In genomic region chr7:84605033-84605687, GRCm38 (mm10) we compare ENCODE assay signal across 8 mouse cellular contexts. TPM values are rescaled to one million over a fixed set of nuclear protein-coding genes. Genes with fewer than 3 reads are reported as not detected.
DNase-seq lines count a peak whose midpoint lies in the region; ATAC-seq and TF ChIP-seq lines count a peak whose summit lies in the region.

No protein-coding gene starts in this region.

- H3K36me3 ChIP-seq in intestine, embryonic 15.5 days, result no peaks in the 10 kb centered on the region
- H3K36me3 ChIP-seq in midbrain, embryonic 10.5 days, result no peaks in the 10 kb centered on the region

- no peak for TF ChIP-seq CTCF in embryonic fibroblast, embryonic 13.5 days (IDR thresholded peaks at IDR 0.05; ENCODE audit: borderline replicate concordance, insufficient read depth, low read length)

- peak overlapping the region; percentile 92 for H3K4me2 ChIP-seq in intestine, embryonic 15.5 days (replicated peaks)

- TF ChIP-seq POLR2A in embryonic fibroblast, embryonic 13.5 days (IDR thresholded peaks at IDR 0.05; ENCODE audit: low read depth, low read length), result no peak

- H3K27ac ChIP-seq in embryonic fibroblast, embryonic 13.5 days (ENCODE audit: insufficient read depth, low read length), result peak overlapping the region; percentile 30
- no peak overlapping the region for H3K27ac ChIP-seq in intestine, embryonic 15.5 days
- H3K27ac ChIP-seq in midbrain, embryonic 10.5 days (replicated peaks), result peak overlapping the region; percentile 79

- peaks cover 4% of the 10 kb centered on the region for H3K4me1 ChIP-seq in embryonic fibroblast, embryonic 13.5 days (ENCODE audit: control insufficient read depth, insufficient read depth, low read length)
- 0 out of 2 replicates have a peak, but pooled peaks cover 3% of the 10 kb centered on the region for H3K4me1 ChIP-seq in intestine, embryonic 15.5 days (replicated peaks)
- peaks cover 21% of the 10 kb centered on the region for H3K4me1 ChIP-seq in midbrain, embryonic 10.5 days

- DNase-seq in embryo, embryonic 10 days (ENCODE audit: low spot score), result peak; percentile 9
- DNase-seq in embryo, embryonic 10.5 days (ENCODE audit: low spot score), result no peak
- peak; percentile 6 for DNase-seq in 416B (ENCODE audit: low read depth)
- DNase-seq in midbrain, embryonic 10.5 days (ENCODE audit: low spot score), result peak; percentile 30
- no peak for DNase-seq in cerebellum, adult 11-12 months
- no peak for DNase-seq in layer of hippocampus, adult 18-20 months (ENCODE audit: low spot score in 2 of 2)

- H3K27me3 ChIP-seq in intestine, embryonic 15.5 days (replicated peaks), result no peaks in the 10 kb centered on the region
- peaks cover 11% of the 10 kb centered on the region for H3K27me3 ChIP-seq in midbrain, embryonic 10.5 days (ENCODE audit: low read depth, poor library complexity, severe bottlenecking)

- no peaks in the 10 kb centered on the region for H3K9me3 ChIP-seq in intestine, embryonic 15.5 days
- no peaks in the 10 kb centered on the region for H3K9me3 ChIP-seq in midbrain, embryonic 10.5 days (replicated peaks)

- 9% methylated on average over 19 of the region's 19 CpGs for WGBS in intestine, embryonic 15.5 days
- 11% methylated on average over 19 of the region's 19 CpGs for WGBS in midbrain, embryonic 10.5 days

- ATAC-seq in intestine, embryonic 15.5 days, result peak; percentile 42

- peak overlapping the region; percentile 40 for H3K9ac ChIP-seq in intestine, embryonic 15.5 days

- peak overlapping the region; percentile 55 for H3K4me3 ChIP-seq in embryonic fibroblast, embryonic 13.5 days (ENCODE audit: insufficient read depth, low read length)
- peak overlapping the region; percentile 58 for H3K4me3 ChIP-seq in intestine, embryonic 15.5 days (replicated peaks)
- H3K4me3 ChIP-seq in midbrain, embryonic 10.5 days, result peak overlapping the region; percentile 75

RNA-seq across cellular contexts. Expression of gene Fah, which starts 1.4 kb away (rescaled TPM):
- polyA plus RNA-seq in embryonic fibroblast, embryonic 13.5 days (2011; ENCODE audit: insufficient read length, low read depth, missing spikeins), result 41.5 and 45.2 TPM in 2 replicates
- 12.4 and 14.2 TPM in 2 replicates for polyA plus RNA-seq in intestine, embryonic 15.5 days (2015; fragmentation: Nextera tagmentation; extraction: Ambion mirVana)
- polyA plus RNA-seq in midbrain, embryonic 10.5 days (2016; fragmentation: Nextera tagmentation; extraction: Ambion mirVana), result 3.8 and 4.8 TPM in 2 replicates
- 10 to 100 TPM; 22.9 to 23.7 TPM for total RNA-seq in layer of hippocampus, adult 18-20 months (2021)

Comparison
In these comparisons a context has a peak if more than half of its experiments do, and no peak if none do; other contexts are left out.
1. DNase-seq: peak in embryo, embryonic 10 days (single experiment), 416B (single experiment) and midbrain, embryonic 10.5 days (single experiment); none in embryo, embryonic 10.5 days (single experiment), cerebellum, adult 11-12 months (single experiment) and layer of hippocampus, adult 18-20 months (0 of 2).
2. Peak in every context shown above with its lines, with median percentiles within 50 percentile points of each other: H3K4me3 ChIP-seq.